Mouse (Mus musculus) lung, adult 2 months (tissue): ENCODE data around the gene Jund. TPM values are rescaled to one million over a fixed set of nuclear protein-coding genes. Genes with fewer than 3 reads are reported as not detected.

Experiments used
- DNase-seq: peaks from one replicate; pipeline ENCODE4 v3.0.0; 2022
- H3K4me1 ChIP-seq: fragments of 200-500 bp; 2 replicates; pipeline ENCODE4 v1.6.1; 2011; ENCODE audit warnings: low read length; ENCODE audit not compliant: control insufficient read depth, insufficient read depth
- H3K4me3 ChIP-seq: fragments of 200-500 bp; replicated peaks from 2 replicates; pipeline ENCODE3; 2011; ENCODE audit warnings: low read depth, mild to moderate bottlenecking, control low read depth, low read length; ENCODE audit errors: extremely low read depth
- CTCF ChIP-seq: fragments of 200-500 bp; IDR thresholded peaks from 2 replicates; pipeline ENCODE4 v1.5.1; 2011; ENCODE audit warnings: mild to moderate bottlenecking, low read length, control low read depth; ENCODE audit not compliant: insufficient read depth
- POLR2A ChIP-seq: fragments of 200-500 bp; IDR thresholded peaks from 2 replicates; pipeline ENCODE4 v1.6.1; 2011; ENCODE audit warnings: low read depth, mild to moderate bottlenecking, control low read depth, low read length, borderline replicate concordance; ENCODE audit errors: extremely low read depth
- WGBS: fragments of 180-500 bp; shearing (Covaris S2); methylation state at CpG from one replicate; pipeline ENCODE4 v1.1.7; 2018; 5-methylcytosine and 5-hydroxymethylcytosine counted together
- polyA plus RNA-seq: library from polyadenylated mRNA; depleted of rRNA; stranded (reverse); fragments of >200 nt; gene quantifications from 2 replicates; pipeline ENCODE4 v1.2.3, GENCODE M21; 2012; rRNA removed

Jund gene
- polyA plus RNA-seq, 1 experiment = 378 TPM

GRCm38 (mm10) chr8:70748246-70749096 is 49.7 kb downstream of the Jund start:
- no peak for TF ChIP-seq POLR2A
- TF ChIP-seq CTCF = no peak

DNA sequence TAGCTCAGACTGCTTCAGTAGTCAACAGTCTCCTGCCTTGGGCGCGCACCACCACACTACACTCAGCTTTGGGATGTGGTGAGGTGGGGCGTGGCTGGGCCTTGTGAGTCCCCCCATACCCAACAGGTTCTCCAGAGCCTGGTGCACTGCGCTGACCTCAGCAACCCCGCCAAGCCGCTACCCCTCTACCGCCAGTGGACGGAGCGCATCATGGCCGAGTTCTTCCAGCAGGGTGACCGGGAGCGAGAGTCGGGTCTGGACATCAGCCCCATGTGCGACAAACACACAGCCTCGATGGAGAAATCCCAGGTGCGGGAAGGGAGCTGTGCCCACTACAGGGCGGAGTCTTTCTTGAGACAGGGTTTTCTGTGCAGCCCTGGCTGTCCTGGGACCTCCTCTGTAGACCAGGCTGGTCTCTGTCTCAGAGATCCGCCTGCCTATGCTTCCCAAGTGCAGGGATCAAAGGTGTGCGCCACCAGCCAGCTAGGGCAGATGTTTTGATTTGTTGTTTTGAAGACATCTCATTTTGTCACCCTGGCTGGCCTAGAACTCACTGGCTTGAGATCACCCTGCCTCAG is 50.4 kb downstream of the Jund start:
- no peak overlapping the region for H3K4me3 ChIP-seq
- 83% methylated on average over 19 of the region's 19 CpGs for WGBS
- DNase-seq = no peak
- TF ChIP-seq CTCF (no peak), POLR2A (no peak)
- peaks cover 10% of the 10 kb centered on the region for H3K4me1 ChIP-seq

More at GRCm38 (mm10) chr8:70748246-70749096, 49.7 kb downstream of the Jund start:
- Histone ChIP-seq H3K4me1 (peaks cover 7% of the 10 kb centered on the region), H3K4me3 (no peak overlapping the region)
- WGBS = 84% methylated on average over 23 of the region's 23 CpGs
- DNase-seq = no peak

Other genes starting within 250 kb of the Jund start
- gene Klhl26, start 222.0 kb upstream of the Jund start, polyA plus RNA-seq = 51.3 and 57.2 TPM in 2 replicates
- gene Tmem59l, start 211.6 kb upstream of the Jund start, polyA plus RNA-seq = 10.5 and 12.2 TPM in 2 replicates
- gene Crlf1, start 205.8 kb upstream of the Jund start, polyA plus RNA-seq = 27.7 and 34.3 TPM in 2 replicates
- 145 and 178 TPM in 2 replicates for gene Rex1bd, start 192.2 kb upstream of the Jund start, polyA plus RNA-seq
- gene Uba52, start 188.1 kb upstream of the Jund start, polyA plus RNA-seq = 370 and 371 TPM in 2 replicates
- 361 and 369 TPM in 2 replicates for gene Fkbp8, start 171.2 kb upstream of the Jund start, polyA plus RNA-seq
- gene Kxd1, start 171.0 kb upstream of the Jund start, polyA plus RNA-seq = 48.7 and 54.6 TPM in 2 replicates
- gene Ell, start 159.5 kb upstream of the Jund start, polyA plus RNA-seq = 29.6 and 32.9 TPM in 2 replicates
- 102 and 112 TPM in 2 replicates for gene Isyna1, start 104.6 kb upstream of the Jund start, polyA plus RNA-seq
- 228 and 351 TPM in 2 replicates for gene Ssbp4, start 90.1 kb upstream of the Jund start, polyA plus RNA-seq
- 10.4 and 10.5 TPM in 2 replicates for gene Lrrc25, start 82.8 kb upstream of the Jund start, polyA plus RNA-seq
- gene Gdf15, start 66.5 kb upstream of the Jund start, polyA plus RNA-seq = 5.4 and 6.6 TPM in 2 replicates
- 32.2 and 33.7 TPM in 2 replicates for gene Pgpep1, start 38.6 kb upstream of the Jund start, polyA plus RNA-seq
- 75.2 and 76.3 TPM in 2 replicates for gene Lsm4, start 25.7 kb upstream of the Jund start, polyA plus RNA-seq
- gene Iqcn, start 4.5 kb downstream of the Jund start, polyA plus RNA-seq = 0.03 TPM in 1 of 2 replicates, not detected in the other
- 0.43 and 1.2 TPM in 2 replicates for gene Gm3336, start 19.6 kb downstream of the Jund start, polyA plus RNA-seq
- 4.1 and 5.5 TPM in 2 replicates for gene Pde4c, start 24.8 kb downstream of the Jund start, polyA plus RNA-seq
- gene Rab3a, start 55.7 kb downstream of the Jund start, polyA plus RNA-seq = 46.4 and 53.4 TPM in 2 replicates
- 61.6 and 80.0 TPM in 2 replicates for gene Mpv17l2, start 62.0 kb downstream of the Jund start, polyA plus RNA-seq
- gene Pik3r2, start 77.8 kb downstream of the Jund start, polyA plus RNA-seq = 112 and 119 TPM in 2 replicates
- 84.2 and 87.0 TPM in 2 replicates for gene Mast3, start 106.1 kb downstream of the Jund start, polyA plus RNA-seq
- gene Il12rb1, start 109.5 kb downstream of the Jund start, polyA plus RNA-seq = 0.86 and 1.5 TPM in 2 replicates
- 50.3 and 78.3 TPM in 2 replicates for gene Arrdc2, start 140.8 kb downstream of the Jund start, polyA plus RNA-seq
- gene Kcnn1, start 164.3 kb downstream of the Jund start, polyA plus RNA-seq = 3.4 and 5.0 TPM in 2 replicates
- 43.8 and 48.0 TPM in 2 replicates for gene Ccdc124, start 175.0 kb downstream of the Jund start, polyA plus RNA-seq
- 0.71 and 1.3 TPM in 2 replicates for gene Slc5a5, start 193.8 kb downstream of the Jund start, polyA plus RNA-seq
- gene Rpl18a, start 198.5 kb downstream of the Jund start, polyA plus RNA-seq = 3,384 and 4,193 TPM in 2 replicates
- gene Map1s, start 207.0 kb downstream of the Jund start, polyA plus RNA-seq = 58.4 and 68.0 TPM in 2 replicates